Comparison of ENCODE assay signal across 8 mouse cellular contexts in the genomic region with DNA sequence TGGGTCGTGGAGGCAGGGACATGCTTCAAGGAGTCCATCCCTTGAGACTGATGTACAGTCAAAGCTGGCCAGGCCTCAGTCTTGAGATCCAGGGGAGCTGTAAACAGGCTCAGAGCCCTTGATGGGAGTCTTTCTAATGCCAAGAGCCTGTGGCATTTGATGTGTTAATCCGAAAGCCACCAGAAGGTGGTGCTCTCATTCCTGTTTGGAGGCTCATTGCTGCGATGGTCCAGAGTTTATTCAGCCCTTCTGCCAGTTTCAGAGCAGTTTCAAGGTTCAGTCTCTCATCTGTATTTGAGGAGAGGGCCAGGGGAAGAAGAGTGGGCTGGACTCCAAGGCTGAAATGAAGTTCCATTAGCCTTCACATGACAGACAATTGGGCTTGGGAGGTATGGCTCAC.
DNase-seq lines count a peak whose midpoint lies in the region; ATAC-seq lines count a peak whose summit lies in the region.

No protein-coding gene starts in this region.

- intact Hi-C loops in heart, postnatal 14 days (cut with DNase I): loop anchor here (1.0 kb wide), 1 partner anchor 184 kb away; no protein-coding TSS in a partner anchor

- 0 out of 2 replicates have a peak, but pooled peaks have one; percentile 60 for ATAC-seq in megakaryocyte-erythroid progenitor cell, adult 5-6 weeks (replicated peaks; ENCODE audit: low FRiP score, low TSS enrichment, poor library complexity, severe bottlenecking)

- peak; percentile 58 for DNase-seq in gastrocnemius, adult 18-20 months (ENCODE audit: low spot score)
- no peak for DNase-seq in gastrocnemius, postnatal 25 days
- DNase-seq in adrenal gland, postnatal 10 days: peak; percentile 75
- DNase-seq in embryo, embryonic 11 days: peak; percentile 80
- DNase-seq in heart, postnatal 14 days: peak; percentile 65 to 83
- DNase-seq in layer of hippocampus, postnatal 10 days (ENCODE audit: low spot score in 2 of 2): peak; percentile 89 to 93
- peak; percentile 13 for DNase-seq in skeletal muscle tissue, adult 2 months (ENCODE audit: low read depth, low spot score)
